Mouse (Mus musculus) liver, adult 2 months (tissue): Measurements from ENCODE around the gene Map4k5. TPM values are rescaled to one million over a fixed set of nuclear protein-coding genes. Genes with fewer than 3 reads are reported as not detected.

Source experiments
- DNase-seq: peaks from one replicate; pipeline ENCODE4 v3.0.0-alpha.2; 2011; ENCODE audit warnings: low read depth, low spot score; ENCODE audit errors: extremely low read depth
- H3K27ac ChIP-seq: fragments of 200-500 bp; replicated peaks from 2 replicates; pipeline ENCODE4 v1.5.1; 2012; ENCODE audit warnings: low read depth, mild to moderate bottlenecking, control low read depth, inconsistent platforms, low read length; ENCODE audit not compliant: insufficient read depth
- H3K27me3 ChIP-seq: fragments of 200-500 bp; 2 replicates; pipeline ENCODE4 v1.6.1; 2012; ENCODE audit warnings: mild to moderate bottlenecking, moderate library complexity, low read length, inconsistent platforms; ENCODE audit not compliant: control insufficient read depth, insufficient read depth
- H3K36me3 ChIP-seq: fragments of 200-500 bp; 2 replicates; pipeline ENCODE4 v1.6.1; 2012; ENCODE audit warnings: low read length, inconsistent platforms; ENCODE audit not compliant: control insufficient read depth, insufficient read depth
- H3K4me1 ChIP-seq: fragments of 200-500 bp; 2 replicates; pipeline ENCODE4 v1.6.1; 2011; ENCODE audit warnings: low read length; ENCODE audit not compliant: control insufficient read depth, insufficient read depth
- H3K4me3 ChIP-seq: fragments of 200-500 bp; 2 replicates; pipeline ENCODE4 v1.5.1; 2011; ENCODE audit warnings: low read depth, mild to moderate bottlenecking, control low read depth, low read length, moderate library complexity; ENCODE audit not compliant: insufficient read depth
- H3K79me2 ChIP-seq: fragments of 200-500 bp; 2 replicates; pipeline ENCODE4 v1.6.1; 2012; ENCODE audit warnings: inconsistent platforms, mild to moderate bottlenecking, low read length, moderate library complexity; ENCODE audit not compliant: control insufficient read depth, insufficient read depth
- H3K9ac ChIP-seq: fragments of 200-500 bp; 2 replicates; pipeline ENCODE4 v1.6.1; 2012; ENCODE audit warnings: low read depth, mild to moderate bottlenecking, control low read depth, inconsistent platforms, low read length
- CTCF ChIP-seq: fragments of 200-500 bp; IDR thresholded peaks from 2 replicates; pipeline ENCODE4 v1.5.1; 2011; ENCODE audit warnings: low read depth, low read length, control low read depth
- POLR2A ChIP-seq: fragments of 200-500 bp; IDR thresholded peaks from 2 replicates; pipeline ENCODE4 v1.6.1; 2011; ENCODE audit warnings: low read length, control low read depth; ENCODE audit not compliant: insufficient read depth; ENCODE audit errors: extremely low read depth
- WGBS: fragments of 180-500 bp; shearing (Covaris S2); methylation state at CpG from one replicate; pipeline ENCODE4 v1.1.7; 2018; 5-methylcytosine and 5-hydroxymethylcytosine counted together
- polyA plus RNA-seq: library from polyadenylated mRNA; depleted of rRNA; stranded (reverse); fragments of >200 nt; gene quantifications from 2 replicates; pipeline ENCODE4 v1.2.3, GENCODE M21; 2012
- total RNA-seq: library from RNA; depleted of rRNA; stranded (reverse); fragments of >200 nt; gene quantifications from 2 replicates; pipeline ENCODE4 v1.2.3, GENCODE M21; 2014

Gene Map4k5
- total and polyA plus RNA-seq, 2 experiments = 3.6 to 15.6 TPM

DNA sequence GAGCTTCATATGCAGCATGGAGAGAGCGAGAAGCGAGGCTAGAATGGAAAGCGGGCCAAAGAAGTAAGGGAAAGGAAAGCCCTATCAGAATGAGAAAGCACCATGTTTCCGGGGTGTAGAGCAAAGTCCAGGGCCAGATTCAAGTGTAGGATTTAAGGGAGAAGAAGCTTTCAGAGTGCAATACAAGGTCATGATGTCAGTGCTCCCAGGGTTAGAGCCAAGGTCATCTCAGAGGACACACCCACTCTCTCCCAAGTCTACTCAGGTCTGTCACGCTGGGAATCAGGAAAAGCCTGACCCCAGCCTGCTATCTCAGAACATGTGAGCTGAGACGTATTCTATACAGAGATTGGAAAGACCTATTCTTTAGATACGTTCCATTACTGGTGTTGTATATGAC is 18.9 kb upstream of the Map4k5 start:
- DNase-seq = no peak
- no peak for TF ChIP-seq POLR2A
- TF ChIP-seq CTCF = no peak

DNA sequence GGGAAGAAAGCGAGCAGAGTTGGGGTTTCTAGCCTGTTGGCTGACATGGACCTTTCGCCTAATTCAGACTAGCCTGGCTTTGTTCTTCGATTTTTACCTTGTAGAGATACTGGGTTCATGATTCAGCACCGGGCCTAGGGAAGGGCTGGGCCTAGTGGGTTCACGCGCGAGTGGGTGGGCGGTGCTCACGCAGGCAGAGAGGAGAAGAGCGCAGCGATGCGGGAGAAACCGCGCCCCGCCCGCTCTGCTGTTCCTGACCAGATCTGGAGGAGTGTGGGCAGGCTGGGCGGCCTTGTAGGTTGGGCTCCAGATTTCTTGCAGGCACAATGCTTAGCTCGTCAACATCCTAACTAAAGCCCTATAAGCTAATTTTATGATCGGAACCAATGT is 15.5 kb upstream of the Map4k5 start:
- no peak for TF ChIP-seq CTCF
- TF ChIP-seq POLR2A = no peak
- Histone ChIP-seq H3K27ac (no peak overlapping the region), H3K36me3 (no peaks in the 10 kb centered on the region), H3K27me3 (no peaks in the 10 kb centered on the region), H3K4me1 (no peaks in the 10 kb centered on the region), H3K79me2 (no peaks in the 10 kb centered on the region; the same call in 1 of the 2 replicates), H3K4me3 (no peak overlapping the region), H3K9ac (no peak overlapping the region)
- no peak for DNase-seq
- 78% methylated on average over 19 of the region's 19 CpGs for WGBS

More for the DNA sequence above, 18.9 kb upstream of the Map4k5 start:
- Histone ChIP-seq H3K4me3 (no peak overlapping the region), H3K36me3 (no peaks in the 10 kb centered on the region), H3K27me3 (no peaks in the 10 kb centered on the region), H3K27ac (no peak overlapping the region), H3K4me1 (no peaks in the 10 kb centered on the region), H3K9ac (no peak overlapping the region), H3K79me2 (no peaks in the 10 kb centered on the region)
- WGBS = 85% methylated on average over 7 of the region's 7 CpGs

DNA sequence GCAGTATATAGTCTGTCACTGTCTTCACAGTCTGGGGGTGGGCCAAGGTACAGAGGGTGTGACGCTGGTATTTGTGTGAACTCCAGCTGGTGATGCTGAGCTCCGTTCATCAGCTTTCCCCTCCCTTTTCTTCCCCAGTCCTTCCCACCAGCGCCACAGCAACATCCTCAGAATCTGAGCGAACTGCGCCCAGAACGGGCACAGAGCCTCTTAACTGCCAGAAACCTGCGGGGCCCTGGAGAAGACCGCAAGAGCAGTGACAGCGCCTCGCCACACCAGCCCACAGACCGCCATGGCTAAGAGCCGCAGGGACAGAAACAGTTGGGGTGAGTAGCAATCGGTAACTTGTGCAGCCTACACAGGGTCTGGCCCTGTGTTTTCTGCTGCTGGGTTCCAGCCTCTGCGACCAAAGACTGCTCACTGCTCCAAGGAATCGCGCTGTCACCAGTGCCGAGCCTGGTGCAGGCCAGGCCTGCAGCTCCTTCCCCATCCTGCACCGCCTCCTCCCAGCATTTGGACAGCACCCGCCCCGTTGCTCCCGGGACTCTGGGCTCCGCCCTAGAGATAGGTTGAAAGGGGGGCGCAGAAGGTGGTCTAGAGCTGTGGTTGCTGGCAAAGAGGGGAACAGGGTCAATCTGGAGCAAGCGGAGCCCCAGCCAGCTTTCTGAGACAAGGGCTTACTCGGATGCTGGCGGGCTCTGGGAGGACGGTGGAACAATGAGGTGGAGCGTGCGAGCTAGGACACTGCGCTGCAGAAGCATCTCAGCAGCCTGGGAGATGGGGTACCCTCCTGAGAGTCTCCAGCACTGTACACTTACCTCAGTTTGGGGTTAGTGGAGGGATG is 14.9 kb upstream of the Map4k5 start:
- H3K4me1 ChIP-seq = no peaks in the 10 kb centered on the region
- H3K27me3 ChIP-seq = no peaks in the 10 kb centered on the region
- no peak for TF ChIP-seq CTCF
- TF ChIP-seq POLR2A = no peak
- DNase-seq = no peak
- no peak overlapping the region for H3K27ac ChIP-seq
- no peak overlapping the region for H3K9ac ChIP-seq
- H3K36me3 ChIP-seq = no peaks in the 10 kb centered on the region
- WGBS = 48% methylated on average over 30 of the region's 30 CpGs
- H3K79me2 ChIP-seq = no peaks in the 10 kb centered on the region; the same call in 1 of the 2 replicates
- no peak overlapping the region for H3K4me3 ChIP-seq

DNA sequence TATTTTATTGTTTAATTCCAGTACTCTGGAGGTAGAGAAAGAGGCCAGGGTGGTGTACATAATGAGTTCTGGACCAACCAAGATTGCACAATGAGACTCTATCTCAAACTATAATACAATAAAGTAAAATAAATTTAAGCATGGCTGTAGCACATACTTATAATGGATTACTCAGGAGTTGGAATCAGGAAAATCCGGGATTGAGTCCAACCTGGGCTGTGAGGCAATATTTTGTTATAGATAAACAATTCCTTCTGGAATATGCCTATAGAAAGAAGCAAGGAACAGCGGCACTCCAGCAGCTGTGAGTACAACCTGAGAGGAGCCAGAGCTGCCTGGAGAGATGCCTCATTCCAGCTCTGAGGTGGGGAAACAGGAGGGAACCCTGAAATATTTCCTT is 12.0 kb upstream of the Map4k5 start:
- Histone ChIP-seq H3K9ac (no peak overlapping the region), H3K4me1 (no peaks in the 10 kb centered on the region), H3K27me3 (no peaks in the 10 kb centered on the region), H3K4me3 (no peak overlapping the region), H3K27ac (no peak overlapping the region), H3K79me2 (no peaks in the 10 kb centered on the region; the same call in 1 of the 2 replicates), H3K36me3 (no peaks in the 10 kb centered on the region)
- TF ChIP-seq POLR2A (no peak), CTCF (no peak)
- 21% methylated on average over 2 of the region's 2 CpGs for WGBS
- peak; percentile 26 for DNase-seq

DNA sequence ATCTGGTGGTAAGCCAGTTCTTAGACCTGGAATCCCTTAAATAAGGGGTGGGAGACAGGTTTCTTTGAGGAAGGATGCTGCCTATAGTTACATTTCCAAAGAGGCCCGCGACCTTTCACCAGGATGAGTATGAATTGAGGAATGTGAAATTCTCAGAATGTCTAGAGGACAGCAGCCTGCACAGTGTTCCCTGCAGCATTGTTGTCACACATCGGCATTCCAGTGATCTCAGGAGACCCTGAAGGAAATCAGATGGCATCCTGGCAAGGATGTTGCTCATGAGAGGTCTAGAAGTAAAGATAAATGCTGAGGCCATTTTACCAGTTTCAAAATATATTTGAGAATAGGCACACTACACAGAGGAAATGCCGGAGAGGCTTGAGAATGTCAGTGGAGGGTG is 5.1 kb upstream of the Map4k5 start:
- Histone ChIP-seq H3K27ac (no peak overlapping the region), H3K79me2 (no peaks in the 10 kb centered on the region), H3K27me3 (no peaks in the 10 kb centered on the region), H3K9ac (no peak overlapping the region), H3K4me1 (no peaks in the 10 kb centered on the region), H3K4me3 (no peak overlapping the region), H3K36me3 (no peaks in the 10 kb centered on the region)
- WGBS = 86% methylated on average over 4 of the region's 4 CpGs
- no peak for DNase-seq
- TF ChIP-seq CTCF = no peak
- no peak for TF ChIP-seq POLR2A

DNA sequence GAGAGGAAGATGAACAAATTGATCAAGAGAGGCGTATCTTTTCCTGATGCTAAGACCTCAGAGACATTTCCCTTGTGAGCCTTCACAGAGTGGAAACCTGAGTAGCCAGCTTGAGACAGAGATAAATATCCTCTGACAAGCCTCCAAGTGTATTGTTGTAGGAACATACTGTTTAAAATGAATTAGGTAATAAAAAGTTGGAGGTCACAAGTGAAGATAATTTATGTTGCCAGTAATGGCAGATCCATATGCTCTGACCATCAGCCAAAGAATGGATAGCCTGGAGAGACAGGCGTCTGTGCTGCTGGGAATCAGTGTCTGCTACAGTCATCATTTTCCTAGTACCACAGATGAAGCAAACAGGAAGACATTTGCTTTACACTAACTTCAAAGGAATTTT is 2.0 kb upstream of the Map4k5 start:
- H3K9ac ChIP-seq = no peak overlapping the region
- no peak for DNase-seq
- no peak for TF ChIP-seq CTCF
- TF ChIP-seq POLR2A = no peak
- no peaks in the 10 kb centered on the region for H3K27me3 ChIP-seq
- peaks cover 18% of the 10 kb centered on the region for H3K79me2 ChIP-seq
- 77% methylated on average over 2 of the region's 2 CpGs for WGBS
- no peak overlapping the region for H3K27ac ChIP-seq
- H3K4me1 ChIP-seq = peaks cover 11% of the 10 kb centered on the region
- H3K36me3 ChIP-seq = no peaks in the 10 kb centered on the region
- H3K4me3 ChIP-seq = no peak overlapping the region
